Mouse (Mus musculus) stomach, postnatal 0 days (tissue): ENCODE results near the gene Zfp467.

Experiments used
- CTCF ChIP-seq: IDR thresholded peaks from 2 replicates; pipeline ENCODE4 v1.5.1; 2016; ENCODE audit warnings: antibody characterized with exemption, low read depth, mild to moderate bottlenecking, moderate library complexity
- EP300 ChIP-seq: optimal IDR thresholded peaks from 2 replicates; pipeline ENCODE3; 2016; ENCODE audit warnings: antibody characterized with exemption

DNA sequence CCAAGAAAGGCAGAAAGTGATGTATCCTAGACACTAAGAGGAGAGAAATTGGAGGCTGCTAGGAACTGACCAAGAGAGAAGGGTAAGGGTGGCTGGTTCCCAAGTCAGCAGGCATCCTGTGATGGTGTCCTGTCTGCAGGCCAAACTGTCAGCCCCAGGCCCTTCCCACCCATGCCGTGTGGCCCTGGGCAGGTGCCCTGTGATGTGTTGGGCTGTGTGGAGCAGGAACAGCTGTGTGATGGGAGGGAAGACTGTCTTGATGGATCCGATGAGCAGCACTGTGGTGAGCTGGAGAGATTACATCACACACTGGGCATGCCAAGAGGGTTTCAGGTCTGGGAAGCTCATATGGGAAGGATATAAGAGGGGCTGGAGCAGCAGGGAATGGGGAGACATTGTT, 25.1 kb upstream of the Zfp467 start:
- TF ChIP-seq CTCF, result no peak
- no peak for TF ChIP-seq EP300
